Mouse (Mus musculus) limb, embryonic 12.5 days (tissue): ENCODE measurements around the gene Fth1. TPM values are rescaled to one million over a fixed set of nuclear protein-coding genes. Genes with fewer than 3 reads are reported as not detected.
A peak's percentile ranks its signal among the peaks of the same experiment; 100 is the strongest.

ENCODE experiments used
- ATAC-seq: fragments of 200-750 bp; cut with Nextera tagmentation; 2 replicates; pipeline ENCODE4 v1.8.0; 2017; ENCODE audit warnings: low read depth, moderate TSS enrichment; ENCODE audit not compliant: insufficient number of reproducible peaks, insufficient read depth, low FRiP score, low TSS enrichment
- H3K27ac ChIP-seq: fragments of 300-500 bp; sonication (generic); 2 replicates; pipeline ENCODE4 v1.5.1; 2016; ENCODE audit warnings: mild to moderate bottlenecking, moderate library complexity
- H3K27me3 ChIP-seq: fragments of 300-500 bp; sonication (generic); 2 replicates; pipeline ENCODE4 v1.6.1; 2016; ENCODE audit warnings: mild to moderate bottlenecking, moderate library complexity
- H3K36me3 ChIP-seq: fragments of 300-500 bp; sonication (generic); 2 replicates; pipeline ENCODE4 v1.6.1; 2016; ENCODE audit warnings: mild to moderate bottlenecking, moderate library complexity
- H3K4me1 ChIP-seq: fragments of 300-500 bp; sonication (generic); replicated peaks from 2 replicates; pipeline ENCODE4 v1.6.1; 2016
- H3K4me2 ChIP-seq: fragments of 300-500 bp; sonication (generic); 2 replicates; pipeline ENCODE4 v1.6.1; 2016; ENCODE audit warnings: mild to moderate bottlenecking, moderate library complexity
- H3K4me3 ChIP-seq: fragments of 300-500 bp; sonication (generic); replicated peaks from 2 replicates; pipeline ENCODE4 v1.5.1; 2016; ENCODE audit warnings: mild to moderate bottlenecking
- H3K9ac ChIP-seq: fragments of 300-500 bp; sonication (generic); replicated peaks from 2 replicates; pipeline ENCODE4 v1.6.1; 2016; ENCODE audit warnings: mild to moderate bottlenecking, moderate library complexity
- H3K9me3 ChIP-seq: fragments of 300-500 bp; sonication (generic); 2 replicates; pipeline ENCODE4 v1.6.1; 2016; ENCODE audit warnings: mild to moderate bottlenecking, moderate library complexity
- WGBS: fragments of 180-500 bp; shearing (Covaris S2); methylation state at CpG from one replicate; pipeline ENCODE4 v1.1.7; 2016; 5-methylcytosine and 5-hydroxymethylcytosine counted together
- polyA plus RNA-seq: library from polyadenylated mRNA; unstranded; fragments of >200 nt; fragmentation: Nextera tagmentation; extraction: Ambion mirVana; gene quantifications from 2 replicates; pipeline ENCODE4 v1.2.1, GENCODE M21; 2016

Gene Fth1
- polyA plus RNA-seq, 1 experiment from 2014 or later = 1,385 TPM

DNA sequence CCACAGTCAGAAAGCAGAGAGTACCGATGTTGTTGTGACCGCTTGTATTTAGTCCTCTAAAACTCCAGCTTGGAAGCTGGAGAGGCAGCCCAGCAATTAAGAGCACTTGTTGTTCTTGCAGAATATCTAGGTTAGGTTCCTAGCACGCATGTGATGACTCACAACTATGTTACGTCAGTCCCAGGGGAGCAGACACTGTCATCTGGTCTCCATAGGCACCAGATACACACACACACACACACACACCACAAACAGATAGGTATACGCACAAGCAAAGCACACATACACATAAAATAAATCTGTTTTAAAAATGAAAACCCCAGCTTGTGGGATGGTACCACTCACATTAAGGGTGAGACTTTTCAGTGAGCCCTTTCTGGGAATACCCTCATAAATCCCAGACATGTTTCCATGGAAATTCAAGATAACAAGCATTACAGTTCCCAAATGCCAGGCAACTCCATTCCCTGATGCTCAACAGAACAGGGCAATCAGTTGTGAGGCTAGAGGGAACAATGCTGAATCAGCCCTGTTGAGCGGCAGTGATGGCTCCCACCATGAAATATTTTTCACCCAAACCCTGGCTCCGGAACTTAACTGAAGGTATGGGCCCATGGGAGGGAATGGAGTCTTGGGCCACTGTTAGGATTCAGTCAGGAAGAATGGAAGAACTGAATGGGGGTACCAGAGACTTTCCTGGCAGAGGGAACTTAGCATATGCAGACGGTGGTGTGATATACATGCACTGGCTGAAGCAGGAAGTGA, 34.4 kb upstream of the Fth1 start:
- no peaks in the 10 kb centered on the region for H3K27me3 ChIP-seq
- H3K4me3 ChIP-seq = no peak overlapping the region
- no peaks in the 10 kb centered on the region for H3K9me3 ChIP-seq
- no peak overlapping the region for H3K4me2 ChIP-seq
- H3K9ac ChIP-seq = no peak overlapping the region
- no peaks in the 10 kb centered on the region for H3K36me3 ChIP-seq
- H3K27ac ChIP-seq = no peak overlapping the region
- H3K4me1 ChIP-seq = peaks cover 14% of the 10 kb centered on the region
- no peak for ATAC-seq
- WGBS = 89% methylated on average over 8 of the region's 8 CpGs

DNA sequence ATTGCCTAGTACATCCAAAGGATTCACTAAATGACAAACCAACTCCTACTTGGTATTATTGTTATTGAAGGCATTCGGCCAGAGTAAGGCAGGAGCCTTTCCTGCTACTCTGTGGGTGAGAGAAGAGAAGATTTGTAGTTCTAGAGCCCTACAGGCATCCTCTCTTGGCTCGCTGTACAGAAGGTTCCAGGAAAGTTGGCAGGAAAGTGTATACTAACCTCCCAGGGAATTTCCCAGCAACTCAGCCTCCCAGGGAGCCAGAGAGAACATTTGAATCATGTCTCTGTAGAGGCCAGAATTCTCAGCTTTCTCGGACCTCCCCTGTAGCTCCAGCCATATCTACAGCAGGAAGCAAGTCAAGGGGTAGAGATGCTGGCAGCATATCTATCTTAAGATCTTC, 33.4 kb upstream of the Fth1 start:
- Histone ChIP-seq H3K9ac (no peak overlapping the region), H3K4me1 (peaks cover 11% of the 10 kb centered on the region), H3K4me2 (no peak overlapping the region), H3K4me3 (no peak overlapping the region), H3K9me3 (0 out of 2 replicates have a peak, but pooled peaks cover under 1% of the 10 kb centered on the region), H3K27me3 (no peaks in the 10 kb centered on the region), H3K27ac (no peak overlapping the region), H3K36me3 (no peaks in the 10 kb centered on the region)
- no peak for ATAC-seq
- 89% methylated on average over 3 of the region's 3 CpGs for WGBS

GRCm38 (mm10) chr19:9952390-9952789, 28.0 kb upstream of the Fth1 start:
- H3K27me3 ChIP-seq = no peaks in the 10 kb centered on the region
- WGBS = 76% methylated on average over 3 of the region's 3 CpGs
- H3K9ac ChIP-seq = no peak overlapping the region
- no peak overlapping the region for H3K4me2 ChIP-seq
- H3K4me1 ChIP-seq = peaks cover 13% of the 10 kb centered on the region
- no peak for ATAC-seq
- no peak overlapping the region for H3K4me3 ChIP-seq
- no peaks in the 10 kb centered on the region for H3K36me3 ChIP-seq
- no peak overlapping the region for H3K27ac ChIP-seq
- 0 out of 2 replicates have a peak, but pooled peaks cover 4% of the 10 kb centered on the region for H3K9me3 ChIP-seq

GRCm38 (mm10) chr19:9952912-9953311, 27.5 kb upstream of the Fth1 start:
- 90% methylated on average over 3 of the region's 3 CpGs for WGBS
- H3K27ac ChIP-seq = no peak overlapping the region
- H3K27me3 ChIP-seq = no peaks in the 10 kb centered on the region
- H3K9ac ChIP-seq = no peak overlapping the region
- H3K4me2 ChIP-seq = no peak overlapping the region
- H3K4me3 ChIP-seq = no peak overlapping the region
- peaks cover 13% of the 10 kb centered on the region for H3K4me1 ChIP-seq
- H3K9me3 ChIP-seq = 0 out of 2 replicates have a peak, but pooled peaks cover 4% of the 10 kb centered on the region
- ATAC-seq = no peak
- no peaks in the 10 kb centered on the region for H3K36me3 ChIP-seq

DNA sequence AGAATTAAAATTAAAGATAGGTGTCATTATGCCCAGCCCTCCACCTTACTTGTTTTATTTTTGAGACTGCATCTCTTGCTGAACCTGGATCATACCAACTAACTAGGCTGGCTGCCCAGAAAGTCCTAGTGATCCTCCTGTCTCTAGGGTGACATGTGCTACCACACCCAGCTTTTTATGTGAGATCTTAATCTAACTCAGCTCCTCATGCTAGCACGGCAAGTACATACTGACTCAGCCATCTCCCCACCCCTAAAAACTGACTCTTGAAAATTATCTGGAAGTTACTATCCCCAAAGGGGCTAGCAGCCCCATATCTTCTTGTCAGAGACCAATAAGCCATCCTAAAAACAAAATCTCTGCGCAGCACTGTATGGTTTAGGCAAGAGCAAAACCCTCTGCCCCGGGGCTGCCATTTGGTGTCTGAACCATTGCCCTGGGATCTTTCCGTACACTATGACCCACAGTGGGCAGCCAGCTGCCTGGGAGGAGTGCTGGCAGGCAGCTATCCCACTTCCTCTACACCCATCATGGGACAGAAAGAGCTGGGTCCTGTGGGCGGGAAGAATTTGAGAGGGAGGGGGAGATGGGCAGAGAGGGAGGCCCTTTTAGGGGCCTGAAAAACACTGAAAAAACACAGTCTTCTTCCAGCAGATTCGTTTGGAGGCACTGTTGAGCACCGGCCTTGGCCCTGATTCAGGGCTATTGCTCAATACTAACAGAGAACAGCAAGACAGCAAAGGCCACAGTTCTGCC, 26.2 kb upstream of the Fth1 start:
- H3K36me3 ChIP-seq = no peaks in the 10 kb centered on the region
- peak; percentile 79 for ATAC-seq
- peak overlapping the region; percentile 40 for H3K9ac ChIP-seq

GRCm38 (mm10) chr19:9954811-9955202, 25.6 kb upstream of the Fth1 start:
- H3K4me3 ChIP-seq = no peak overlapping the region
- 43% methylated on average over 5 of the region's 5 CpGs for WGBS
- H3K27me3 ChIP-seq = no peaks in the 10 kb centered on the region
- 0 out of 2 replicates have a peak, but pooled peaks cover 4% of the 10 kb centered on the region for H3K9me3 ChIP-seq
- H3K36me3 ChIP-seq = no peaks in the 10 kb centered on the region
- peaks cover 13% of the 10 kb centered on the region for H3K4me1 ChIP-seq
- peak overlapping the region; percentile 40 for H3K9ac ChIP-seq
- peak overlapping the region; percentile 69 for H3K27ac ChIP-seq
- H3K4me2 ChIP-seq = peak overlapping the region; percentile 36
- ATAC-seq = peak; percentile 47; the same call in 1 of the 2 replicates

More for the DNA sequence above, 26.2 kb upstream of the Fth1 start:
- Histone ChIP-seq H3K4me2 (peak overlapping the region; percentile 36), H3K9me3 (0 out of 2 replicates have a peak, but pooled peaks cover 4% of the 10 kb centered on the region), H3K4me1 (peaks cover 13% of the 10 kb centered on the region), H3K27me3 (no peaks in the 10 kb centered on the region), H3K4me3 (no peak overlapping the region), H3K27ac (peak overlapping the region; percentile 69)
- 34% methylated on average over 7 of the region's 7 CpGs for WGBS

DNA sequence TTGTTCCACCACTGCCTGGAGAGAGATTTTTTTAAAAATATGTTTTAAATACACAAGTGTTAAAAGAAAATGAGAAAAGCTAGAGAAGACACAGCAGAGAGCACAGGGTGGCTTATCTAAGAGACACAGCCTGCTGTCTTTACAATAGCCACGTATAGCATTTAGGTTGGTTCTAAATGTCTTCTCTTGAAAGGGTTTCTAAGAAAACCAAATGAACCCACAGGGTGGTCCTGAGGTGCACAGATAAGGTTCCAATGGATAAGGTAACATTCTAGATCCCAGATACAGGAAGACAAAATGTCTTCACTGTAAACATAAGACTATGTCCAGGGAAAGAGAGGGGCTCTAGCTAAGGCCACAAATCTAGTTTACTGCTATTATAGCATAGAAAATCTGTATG, 25.0 kb upstream of the Fth1 start:
- Histone ChIP-seq H3K4me1 (peaks cover 13% of the 10 kb centered on the region), H3K9me3 (0 out of 2 replicates have a peak, but pooled peaks cover 4% of the 10 kb centered on the region), H3K36me3 (no peaks in the 10 kb centered on the region), H3K27ac (no peak overlapping the region; the same call in 1 of the 2 replicates), H3K27me3 (no peaks in the 10 kb centered on the region), H3K9ac (no peak overlapping the region), H3K4me3 (no peak overlapping the region), H3K4me2 (no peak overlapping the region)
- ATAC-seq = no peak
- 83% methylated on average over 1 of the region's 1 CpGs for WGBS

DNA sequence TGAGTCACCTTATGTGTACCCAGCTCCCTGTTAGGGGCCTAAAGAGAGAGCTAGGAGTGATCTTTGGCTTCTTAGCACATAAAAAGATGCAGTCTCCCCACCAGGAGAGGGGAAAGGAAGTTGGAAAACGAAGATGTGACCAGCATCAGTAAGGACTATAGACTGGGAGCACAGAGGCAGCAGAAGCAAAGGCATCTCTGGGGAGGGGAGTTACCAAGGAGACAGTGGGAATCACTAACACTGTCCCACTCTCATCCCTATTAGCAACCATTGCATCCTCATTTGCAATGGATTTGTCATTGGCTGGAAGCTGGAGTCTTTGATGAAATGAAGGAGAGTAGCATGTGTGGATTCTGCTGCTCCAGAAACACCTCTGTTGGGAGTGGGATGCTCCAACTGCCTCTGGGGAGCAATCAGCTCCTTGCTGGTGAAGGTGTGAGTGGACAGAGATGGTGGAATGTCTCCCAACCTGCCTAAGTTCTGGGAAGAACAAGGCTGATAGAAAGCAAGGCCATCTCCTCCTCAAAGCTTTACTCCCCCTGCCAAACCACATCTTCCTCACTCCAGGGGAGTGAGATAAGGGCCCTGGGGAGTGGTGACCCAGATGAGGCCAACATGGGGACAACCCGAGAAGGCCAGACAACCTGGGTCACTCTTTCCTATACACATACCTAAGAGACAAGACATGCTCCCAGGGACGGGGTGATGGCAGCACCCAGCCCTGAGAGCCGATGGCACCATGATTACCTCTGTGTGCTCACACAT, 23.6 kb upstream of the Fth1 start:
- Histone ChIP-seq H3K4me2 (no peak overlapping the region), H3K4me3 (no peak overlapping the region), H3K27me3 (no peaks in the 10 kb centered on the region), H3K9me3 (0 out of 2 replicates have a peak, but pooled peaks cover 4% of the 10 kb centered on the region), H3K27ac (no peak overlapping the region), H3K36me3 (no peaks in the 10 kb centered on the region), H3K9ac (no peak overlapping the region), H3K4me1 (peaks cover 13% of the 10 kb centered on the region)
- WGBS = 73% methylated on average over 4 of the region's 4 CpGs
- ATAC-seq = no peak

- H3K4me2 ChIP-seq = no peak overlapping the region
- no peak overlapping the region for H3K4me3 ChIP-seq
- peaks cover 13% of the 10 kb centered on the region for H3K4me1 ChIP-seq
- H3K9ac ChIP-seq = no peak overlapping the region
- 88% methylated on average over 5 of the region's 5 CpGs for WGBS
- ATAC-seq = no peak
- no peaks in the 10 kb centered on the region for H3K9me3 ChIP-seq
- H3K36me3 ChIP-seq = no peaks in the 10 kb centered on the region
- H3K27ac ChIP-seq = no peak overlapping the region
- no peaks in the 10 kb centered on the region for H3K27me3 ChIP-seq
Observed at GRCm38 (mm10) chr19:9957965-9958364, 22.4 kb upstream of the Fth1 start.

DNA sequence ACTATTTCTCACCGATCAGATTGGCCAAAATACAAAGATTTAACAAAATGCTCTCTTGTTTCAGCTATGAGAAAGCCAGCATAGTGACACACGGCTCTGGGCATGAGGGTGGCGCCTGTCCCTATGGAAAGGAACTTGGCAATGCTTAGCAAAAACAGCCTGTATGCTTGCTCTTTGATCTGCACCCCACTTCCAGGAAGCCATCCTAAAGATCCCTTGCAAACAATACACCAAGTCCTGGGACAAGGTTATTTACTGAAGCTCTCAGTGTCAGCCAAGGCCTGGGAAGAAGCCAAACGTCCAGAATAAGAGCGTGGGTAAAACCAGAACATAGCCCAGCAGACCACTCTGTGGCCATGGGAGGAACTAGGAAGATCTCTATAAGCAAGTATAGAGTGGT, 19.6 kb upstream of the Fth1 start:
- no peak for ATAC-seq
- WGBS = 87% methylated on average over 5 of the region's 5 CpGs
- Histone ChIP-seq H3K4me2 (no peak overlapping the region), H3K27me3 (no peaks in the 10 kb centered on the region; the same call in 1 of the 2 replicates), H3K27ac (no peak overlapping the region), H3K36me3 (no peaks in the 10 kb centered on the region), H3K9ac (no peak overlapping the region), H3K9me3 (no peaks in the 10 kb centered on the region), H3K4me1 (no peaks in the 10 kb centered on the region), H3K4me3 (no peak overlapping the region)
